Comparison of ENCODE assay signal across 16 mouse cellular contexts in the genomic region with DNA sequence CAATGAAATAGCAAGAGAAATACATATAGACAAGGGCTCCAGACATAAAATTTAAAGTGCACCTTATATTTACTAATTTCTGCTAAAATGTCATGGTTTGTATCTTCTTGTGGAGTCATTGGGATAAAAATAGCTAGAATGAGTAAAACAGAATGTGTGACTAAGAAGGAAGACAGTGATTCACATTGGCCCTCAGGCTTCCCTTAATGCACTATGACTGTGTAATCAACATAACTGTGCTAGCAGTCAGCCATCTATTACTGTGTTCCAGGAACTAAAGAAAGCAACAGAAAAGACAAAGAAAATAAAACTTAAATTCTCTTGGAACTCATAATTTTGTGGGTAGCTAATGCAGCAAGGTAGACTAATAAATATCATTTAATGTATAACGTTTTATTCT.
"Had no signal": no experiment of that assay in that cellular context is flagged by ENCODE, and none has a peak within 500 bp of the region (broad histone marks: within the 10 kb centered on the region; RNA-seq: fewer than 3 reads in every experiment).

No protein-coding gene starts in this region.

- ATAC-seq: lung, postnatal 0 days; midbrain, embryonic 13.5 days; midbrain, embryonic 15.5 days had no signal

- H3K4me3 ChIP-seq: lung, embryonic 15.5 days; megakaryocyte, embryonic 14.5 days; midbrain, embryonic 13.5 days; midbrain, embryonic 15.5 days; neural tube, embryonic 12.5 days; stomach, embryonic 15.5 days had no signal

- H3K27me3 ChIP-seq: lung, embryonic 15.5 days; megakaryocyte, embryonic 14.5 days; midbrain, embryonic 13.5 days; midbrain, embryonic 15.5 days; neural tube, embryonic 12.5 days; stomach, embryonic 15.5 days had no signal

- H3K27ac ChIP-seq: lung, embryonic 15.5 days; macrophage; midbrain, embryonic 13.5 days; midbrain, embryonic 15.5 days; neural tube, embryonic 12.5 days; stomach, embryonic 15.5 days; stomach, postnatal 0 days had no signal

- DNase-seq: lung, adult 2 months; lung, postnatal 14 days; lung, postnatal 36 days; right cerebral cortex, postnatal 14 days; thymus, adult 2 months; thymus, postnatal 25 days; thymus, postnatal 4 days had no signal
